Mouse (Mus musculus) CH12.LX (cell line): ENCODE measurements at regions not wholly inside any gene's neighbourhood (a gene's known extent, or its start where the extent isn't known, plus 50 kb on each side); places are given as distances from the start of the nearest gene placed in this dataset.

ENCODE experiments used
- DNase-seq: peaks from one replicate; pipeline ENCODE4 v3.0.0-alpha.2; 2013; ENCODE audit errors: extremely low read depth
- H3K27ac ChIP-seq: 2 replicates; pipeline ENCODE4 v1.5.1; 2012; ENCODE audit warnings: low read depth, mild to moderate bottlenecking, control low read depth, moderate library complexity; ENCODE audit not compliant: insufficient read depth
- H3K27me3 ChIP-seq: replicated peaks from 2 replicates; pipeline ENCODE3; 2012; ENCODE audit warnings: inconsistent platforms
- H3K36me3 ChIP-seq, 2 experiments: replicated peaks in 1 of 2; 2 replicates each; pipeline versions ENCODE3 to v1.6.1; 2012; ENCODE audit warnings: inconsistent platforms in 1 of 2, low read length in 1 of 2, mild to moderate bottlenecking in 1 of 2, mixed read lengths in 1 of 2, moderate library complexity in 1 of 2; ENCODE audit not compliant: control insufficient read depth in 1 of 2, insufficient read depth in 1 of 2
- H3K4me1 ChIP-seq, 2 experiments: 2 replicates each; pipeline ENCODE4 v1.6.1; 2012; ENCODE audit warnings: inconsistent platforms in 1 of 2, moderate library complexity in 1 of 2; ENCODE audit not compliant: insufficient read depth in 2 of 2, control insufficient read depth in 1 of 2
- H3K4me2 ChIP-seq: 2 replicates; pipeline ENCODE4 v1.6.1; 2012; ENCODE audit warnings: low read depth, mild to moderate bottlenecking, control low read depth; ENCODE audit not compliant: poor library complexity, insufficient read depth, severe bottlenecking
- H3K4me3 ChIP-seq, 3 experiments: fragments of 150-350 bp in 1 of 3; sonication (generic) in 1 of 3; replicated peaks in 1 of 3; 2 replicates each; pipeline versions ENCODE3 to v1.5.1; 2011 to 2012; ENCODE audit warnings: low read depth in 2 of 3, low read length in 2 of 3, mild to moderate bottlenecking in 2 of 3, moderate library complexity in 2 of 3, control low read depth in 1 of 3, improper control_type of control experiment in 1 of 3, inconsistent platforms in 1 of 3, mixed read lengths in 1 of 3; ENCODE audit not compliant: poor library complexity in 1 of 3
- H3K79me2 ChIP-seq: replicated peaks from 2 replicates; pipeline ENCODE4 v1.6.1; 2012; ENCODE audit warnings: mild to moderate bottlenecking, moderate library complexity; ENCODE audit not compliant: control insufficient read depth, poor library complexity, insufficient read depth, severe bottlenecking; ENCODE audit errors: extremely low read depth
- H3K9ac ChIP-seq: 2 replicates; pipeline ENCODE4 v1.6.1; 2012; ENCODE audit warnings: low read depth, mild to moderate bottlenecking, control low read depth, moderate library complexity; ENCODE audit not compliant: insufficient read depth
- H3K9me3 ChIP-seq: replicated peaks from 2 replicates; pipeline ENCODE3; 2012; ENCODE audit warnings: low read length, inconsistent platforms, mixed read lengths
- BHLHE40 ChIP-seq: IDR thresholded peaks from 2 replicates; pipeline ENCODE4 v1.6.1; 2011; ENCODE audit warnings: mild to moderate bottlenecking, low read depth, low read length, improper control_type of control experiment
- CHD1 ChIP-seq: IDR thresholded peaks from 2 replicates; pipeline ENCODE4 v1.6.1; 2012; ENCODE audit warnings: low read depth, low read length, improper control_type of control experiment, inconsistent platforms
- CHD2 ChIP-seq: IDR thresholded peaks from 2 replicates; pipeline ENCODE4 v1.6.1; 2011; ENCODE audit warnings: low read length, improper control_type of control experiment
- CTCF ChIP-seq, 2 experiments: IDR thresholded peaks in 1 of 2; conservative IDR thresholded peaks in 1 of 2; 2 replicates each; pipeline ENCODE4 v1.5.1; 2011 to 2012; ENCODE audit warnings: low read depth in 2 of 2, low read length in 2 of 2, improper control_type of control experiment in 1 of 2, inconsistent platforms in 1 of 2, mild to moderate bottlenecking in 1 of 2, moderate library complexity in 1 of 2
- EP300 ChIP-seq: IDR thresholded peaks from 2 replicates; pipeline ENCODE4 v1.6.1; 2011; ENCODE audit warnings: low read length, improper control_type of control experiment
- ETS1 ChIP-seq: conservative IDR thresholded peaks from 2 replicates; pipeline ENCODE4 v1.6.1; 2012; ENCODE audit warnings: low read depth, mild to moderate bottlenecking, inconsistent platforms, low read length, improper control_type of control experiment, moderate library complexity
- GABPA ChIP-seq: IDR thresholded peaks from 2 replicates; pipeline ENCODE4 v1.6.1; 2012; ENCODE audit warnings: low read depth, low read length, improper control_type of control experiment, inconsistent platforms; ENCODE audit not compliant: insufficient replicate concordance
- HCFC1 ChIP-seq: IDR thresholded peaks from 2 replicates; pipeline ENCODE4 v1.6.1; 2012; ENCODE audit warnings: low read depth, mild to moderate bottlenecking, inconsistent platforms, low read length, improper control_type of control experiment
- IRF4 ChIP-seq: IDR thresholded peaks from 2 replicates; pipeline ENCODE4 v1.6.1; 2014; ENCODE audit warnings: low read depth, mild to moderate bottlenecking, inconsistent platforms, low read length, improper control_type of control experiment
- JUN ChIP-seq: IDR thresholded peaks from 2 replicates; pipeline ENCODE4 v1.6.1; 2011; ENCODE audit warnings: low read depth, mild to moderate bottlenecking, low read length, improper control_type of control experiment, moderate library complexity; ENCODE audit not compliant: insufficient read depth
- JUND ChIP-seq: conservative IDR thresholded peaks from 2 replicates; pipeline ENCODE4 v1.6.1; 2011; ENCODE audit warnings: low read depth, low read length, improper control_type of control experiment
- MAX ChIP-seq: IDR thresholded peaks from 2 replicates; pipeline ENCODE4 v1.6.1; 2011; ENCODE audit warnings: low read length, improper control_type of control experiment
- MEF2A ChIP-seq: IDR thresholded peaks from 2 replicates; pipeline ENCODE4 v1.6.1; 2014; ENCODE audit warnings: low read depth, mild to moderate bottlenecking, inconsistent platforms, low read length, improper control_type of control experiment, borderline replicate concordance
- NRF1 ChIP-seq: IDR thresholded peaks from 2 replicates; pipeline ENCODE4 v1.6.1; 2014; ENCODE audit warnings: low read depth, mild to moderate bottlenecking, inconsistent platforms, low read length, improper control_type of control experiment, moderate library complexity
- PAX5 ChIP-seq: IDR thresholded peaks from 2 replicates; pipeline ENCODE4 v1.6.1; 2012; ENCODE audit warnings: low read length, inconsistent platforms, mixed read lengths
- POLR2A ChIP-seq: IDR thresholded peaks from 2 replicates; pipeline ENCODE4 v1.6.1; 2011; ENCODE audit warnings: low read depth, mild to moderate bottlenecking, improper control_type of control experiment, low read length
- POLR2AphosphoS2 ChIP-seq: IDR thresholded peaks from 2 replicates; pipeline ENCODE4 v1.6.1; 2011; ENCODE audit warnings: low read depth, low read length, improper control_type of control experiment
- RCOR1 ChIP-seq: conservative IDR thresholded peaks from 2 replicates; pipeline ENCODE4 v1.6.1; 2012; ENCODE audit warnings: low read depth, mild to moderate bottlenecking, inconsistent platforms, low read length, improper control_type of control experiment
- SIN3A ChIP-seq: IDR thresholded peaks from 2 replicates; pipeline ENCODE4 v1.6.1; 2012; ENCODE audit warnings: low read length, improper control_type of control experiment, inconsistent platforms
- SMC3 ChIP-seq: IDR thresholded peaks from 2 replicates; pipeline ENCODE4 v1.6.1; 2011; ENCODE audit warnings: low read depth, low read length, improper control_type of control experiment
- USF1 ChIP-seq: IDR thresholded peaks from 2 replicates; pipeline ENCODE4 v1.6.1; 2014; ENCODE audit warnings: low read depth, mild to moderate bottlenecking, inconsistent platforms, low read length, improper control_type of control experiment
- USF2 ChIP-seq: conservative IDR thresholded peaks from 2 replicates; pipeline ENCODE4 v1.6.1; 2011; ENCODE audit warnings: low read depth, low read length, improper control_type of control experiment
- ZC3H11A ChIP-seq: IDR thresholded peaks from 2 replicates; pipeline ENCODE4 v1.6.1; 2012; ENCODE audit warnings: low read depth, mild to moderate bottlenecking, inconsistent platforms, low read length, improper control_type of control experiment
- ZMIZ1 ChIP-seq: IDR thresholded peaks from 2 replicates; pipeline ENCODE4 v1.6.1; 2012; ENCODE audit warnings: low read depth, mild to moderate bottlenecking, inconsistent platforms, low read length, improper control_type of control experiment
- dilution Hi-C: fragments of 300-500 bp; cut with MboI; formaldehyde crosslinking; loops from 2 replicates; pipeline ENCODE4 v1.14.3; 2020; ENCODE audit warnings: low sequenced_read_pairs; ENCODE audit not compliant: extremely low pct_unique_long_range_greater_than_20kb, extremely low pct_ligation_motif_present
- in situ Hi-C: fragments of 300-500 bp; cut with MboI; formaldehyde crosslinking; loops from 3 replicates; pipeline ENCODE4 v1.14.3; 2019; ENCODE audit warnings: low sequenced_read_pairs, low pct_ligation_motif_present, low pct_unique_long_range_greater_than_20kb, mixed read lengths

- TF ChIP-seq JUN, result no peak
- no peak for TF ChIP-seq IRF4
- TF ChIP-seq PAX5, result no peak
- TF ChIP-seq MEF2A, result no peak
- no peak for TF ChIP-seq BHLHE40
- no peak for TF ChIP-seq JUND
- no peak for TF ChIP-seq USF2
- TF ChIP-seq CTCF (conservative IDR thresholded peaks at IDR 0.05 in 1 of 2, IDR thresholded peaks at IDR 0.05 in 1 of 2; ENCODE audit: low read depth in 2 of 2, low read length in 2 of 2), result peak in 1 of 2 experiments; percentile 24; a peak in 1 of 4 replicates
- TF ChIP-seq POLR2AphosphoS2, result no peak
- no peak for TF ChIP-seq SIN3A
- TF ChIP-seq NRF1, result no peak
- no peak for TF ChIP-seq EP300
- no peak for TF ChIP-seq ZMIZ1
- no peak for TF ChIP-seq HCFC1
- TF ChIP-seq GABPA, result no peak
- TF ChIP-seq SMC3, result 0 out of 2 replicates have a peak, but pooled peaks have one; percentile 4
- TF ChIP-seq CHD1, result no peak
- no peak for TF ChIP-seq POLR2A
- no peak overlapping the region for H3K9ac ChIP-seq
- H3K79me2 ChIP-seq, result no peaks in the 10 kb centered on the region
- H3K9me3 ChIP-seq, result peaks cover 29% of the 10 kb centered on the region
- no peaks in the 10 kb centered on the region for H3K27me3 ChIP-seq
- in situ Hi-C loops, result no loop called here
- no peak for DNase-seq
- dilution Hi-C loops, result no loop called here
- no peak overlapping the region for H3K27ac ChIP-seq
- H3K36me3 ChIP-seq, result no peaks in the 10 kb centered on the region
- H3K4me1 ChIP-seq, result no peaks in the 10 kb centered on the region
- no peak overlapping the region for H3K4me2 ChIP-seq
- no peak overlapping the region for H3K4me3 ChIP-seq
These were observed 517.5 kb downstream of the Cps1 start for GRCm38 (mm10) chr1:67640353-67640752.

- H3K9ac ChIP-seq, result no peak overlapping the region
- H3K27ac ChIP-seq, result no peak overlapping the region
- no peak overlapping the region for H3K4me3 ChIP-seq
- no peaks in the 10 kb centered on the region for H3K79me2 ChIP-seq
- no peaks in the 10 kb centered on the region for H3K27me3 ChIP-seq
- no peak for DNase-seq
- TF ChIP-seq CHD2, result no peak
- TF ChIP-seq ZC3H11A, result no peak
- TF ChIP-seq MAX, result no peak
- no peak for TF ChIP-seq RCOR1
- TF ChIP-seq CTCF (conservative IDR thresholded peaks at IDR 0.05 in 1 of 2, IDR thresholded peaks at IDR 0.05 in 1 of 2; ENCODE audit: low read depth in 2 of 2, low read length in 2 of 2), result no peak
- no peak for TF ChIP-seq EP300
- TF ChIP-seq USF1, result no peak
- TF ChIP-seq IRF4, result no peak
- TF ChIP-seq ETS1, result no peak
- peaks cover 33% of the 10 kb centered on the region for H3K9me3 ChIP-seq
- H3K36me3 ChIP-seq, result no peaks in the 10 kb centered on the region
- dilution Hi-C loops (no loop called here), in situ Hi-C loops (no loop called here)
- H3K4me2 ChIP-seq, result no peak overlapping the region
- H3K4me1 ChIP-seq, result no peaks in the 10 kb centered on the region
These were observed 517.9 kb downstream of the Cps1 start for GRCm38 (mm10) chr1:67640766-67641165.
